Mouse (Mus musculus) forebrain, postnatal 0 days (tissue): ENCODE results near the gene Insyn1. TPM values are rescaled to one million over a fixed set of nuclear protein-coding genes. Genes with fewer than 3 reads are reported as not detected.

Experiments
- ATAC-seq: fragments of 200-750 bp; cut with Nextera tagmentation; 2 replicates; pipeline ENCODE4 v1.8.0; 2017; ENCODE audit warnings: mild to moderate bottlenecking, moderate library complexity
- DNase-seq: peaks from one replicate; pipeline ENCODE4 v3.0.0-alpha.2; 2015
- H3K27ac ChIP-seq: fragments of 300-500 bp; sonication (generic); 2 replicates; pipeline ENCODE4 v1.5.1; 2014; ENCODE audit warnings: low read depth, mild to moderate bottlenecking, antibody characterized with exemption, low read length, moderate library complexity, mixed read lengths
- H3K27me3 ChIP-seq: fragments of 300-500 bp; sonication (generic); 2 replicates; pipeline ENCODE4 v1.6.1; 2014; ENCODE audit warnings: mild to moderate bottlenecking, low read length, mixed read lengths; ENCODE audit not compliant: insufficient read depth
- H3K36me3 ChIP-seq: fragments of 300-500 bp; sonication (generic); 2 replicates; pipeline ENCODE4 v1.6.1; 2014; ENCODE audit warnings: mild to moderate bottlenecking, moderate library complexity; ENCODE audit not compliant: insufficient read depth
- H3K4me1 ChIP-seq: fragments of 300-500 bp; sonication (generic); 2 replicates; pipeline ENCODE4 v1.6.1; 2014; ENCODE audit warnings: antibody characterized with exemption; ENCODE audit not compliant: insufficient read depth
- H3K4me2 ChIP-seq: fragments of 300-500 bp; sonication (generic); 2 replicates; pipeline ENCODE4 v1.6.1; 2014; ENCODE audit warnings: low read depth, mild to moderate bottlenecking, moderate library complexity
- H3K4me3 ChIP-seq: fragments of 300-500 bp; sonication (generic); 2 replicates; pipeline ENCODE4 v1.5.1; 2014; ENCODE audit warnings: low read depth, low read length, mixed read lengths
- H3K9ac ChIP-seq: fragments of 300-500 bp; sonication (generic); 2 replicates; pipeline ENCODE4 v1.6.1; 2014; ENCODE audit warnings: mild to moderate bottlenecking
- H3K9me3 ChIP-seq: fragments of 300-500 bp; sonication (generic); 2 replicates; pipeline ENCODE4 v1.6.1; 2016; ENCODE audit warnings: low read length
- CTCF ChIP-seq: sonication (generic); IDR thresholded peaks from 2 replicates; pipeline ENCODE4 v1.5.1; 2016; ENCODE audit warnings: antibody characterized with exemption, control low read depth, low read depth
- WGBS: fragments of 180-500 bp; shearing (Covaris S2); extraction: QIAGEN DNeasy Blood & Tissue Kit; methylation state at CpG from one replicate; pipeline ENCODE4 v1.1.7; 2014; 5-methylcytosine and 5-hydroxymethylcytosine counted together
- polyA plus RNA-seq: library from polyadenylated mRNA; unstranded; fragments of >200 nt; fragmentation: Nextera tagmentation; extraction: Ambion mirVana; gene quantifications from 2 replicates; pipeline ENCODE4 v1.2.1, GENCODE M21; 2015
- total RNA-seq: library from RNA; depleted of rRNA; stranded (reverse); fragments of >200 nt; gene quantifications from 2 replicates; pipeline ENCODE4 v1.2.3, GENCODE M21; 2014

Insyn1 gene
- total and polyA plus RNA-seq, 2 experiments from 2014 or later: 6.0 to 65.3 TPM

DNA sequence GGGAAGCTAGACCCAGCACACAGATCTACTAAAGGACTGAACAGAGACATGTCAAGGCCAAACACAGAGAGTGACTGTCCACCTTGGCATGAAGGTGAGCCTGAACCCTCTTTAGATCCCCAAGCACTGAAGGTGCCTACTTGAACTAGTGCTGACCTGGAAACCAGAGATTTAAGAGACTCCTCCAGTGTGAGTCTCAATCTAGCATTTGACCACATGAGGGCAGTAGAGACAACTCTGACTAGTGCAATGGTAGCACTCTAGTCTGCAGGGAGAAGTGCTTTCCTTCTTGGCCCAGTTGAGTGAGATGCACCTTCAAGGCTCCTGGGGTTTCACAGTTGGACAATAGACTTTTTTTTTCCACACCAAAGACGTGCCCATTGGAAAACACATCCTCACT is 46.4 kb downstream of the Insyn1 start:
- Histone ChIP-seq H3K36me3 (peaks cover 29% of the 10 kb centered on the region), H3K27me3 (no peaks in the 10 kb centered on the region), H3K4me2 (no peak overlapping the region), H3K4me3 (no peak overlapping the region), H3K9me3 (no peaks in the 10 kb centered on the region), H3K27ac (no peak overlapping the region), H3K9ac (no peak overlapping the region), H3K4me1 (no peaks in the 10 kb centered on the region)
- peak; percentile 88 for TF ChIP-seq CTCF
- WGBS: 29% methylated on average over 1 of the region's 1 CpGs
- DNase-seq: peak; percentile 86
- ATAC-seq: peak; percentile 66

DNA sequence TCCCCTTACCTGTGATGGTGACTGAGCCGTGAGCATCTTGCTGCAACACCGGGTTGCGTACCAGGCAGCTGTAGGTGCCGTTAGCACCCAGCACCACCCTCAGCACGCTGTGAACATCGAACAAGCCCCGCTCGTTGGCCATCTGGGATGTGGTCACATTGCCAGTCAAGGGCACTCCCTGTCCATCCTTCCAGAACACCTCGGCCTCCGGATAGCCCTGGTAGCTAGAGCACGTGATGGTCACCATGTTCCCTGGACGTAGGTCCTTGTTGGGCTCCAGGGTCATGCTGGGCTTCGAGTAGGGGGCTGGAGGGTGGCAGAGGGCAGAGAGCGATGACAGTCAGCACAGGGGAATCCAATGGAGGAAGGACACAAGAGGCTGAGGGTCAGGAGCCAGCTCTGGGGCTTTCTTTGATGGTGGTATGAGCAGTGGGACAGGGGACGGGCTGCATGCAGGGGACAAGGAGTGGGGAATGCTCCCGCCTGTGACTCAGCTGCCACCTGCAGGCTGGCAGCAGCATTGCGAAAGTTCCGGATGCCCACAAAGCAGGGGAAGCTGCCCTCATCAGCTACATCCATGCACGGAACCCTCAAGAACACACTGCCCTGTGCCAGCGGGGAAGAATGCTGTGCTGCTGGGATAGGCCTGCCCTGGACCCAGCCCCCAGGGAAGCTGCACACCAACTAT is 47.2 kb downstream of the Insyn1 start:
- DNase-seq (peak; percentile 79), ATAC-seq (peak; percentile 69)
- H3K9me3 ChIP-seq: no peaks in the 10 kb centered on the region
- H3K36me3 ChIP-seq: peaks cover 21% of the 10 kb centered on the region
- H3K4me3 ChIP-seq: no peak overlapping the region
- no peak overlapping the region for H3K9ac ChIP-seq
- H3K4me1 ChIP-seq: no peaks in the 10 kb centered on the region
- peak; percentile 87 for TF ChIP-seq CTCF
- no peak overlapping the region for H3K27ac ChIP-seq
- WGBS: 78% methylated on average over 20 of the region's 20 CpGs
- H3K4me2 ChIP-seq: no peak overlapping the region
- no peaks in the 10 kb centered on the region for H3K27me3 ChIP-seq

DNA sequence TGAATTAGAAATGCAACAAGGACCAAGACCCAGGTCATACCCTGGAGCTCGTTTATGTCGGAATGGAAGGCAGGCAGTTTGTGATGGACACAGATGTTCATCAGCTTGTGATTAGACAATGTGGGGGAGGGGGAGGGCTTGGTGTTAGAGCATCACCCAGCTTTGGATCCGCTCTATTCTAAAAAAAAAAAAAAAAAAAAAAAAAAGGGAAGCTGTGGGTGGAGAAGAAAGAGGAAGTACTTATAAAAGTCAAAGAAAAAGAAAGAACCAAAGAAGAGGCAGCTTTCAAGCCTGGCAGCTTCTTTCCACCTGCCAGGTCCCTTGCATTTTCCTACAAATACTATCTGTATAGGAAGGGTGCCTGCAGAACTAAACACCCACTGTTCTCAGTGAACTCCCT is 49.4 kb downstream of the Insyn1 start:
- Histone ChIP-seq H3K4me3 (no peak overlapping the region), H3K4me2 (no peak overlapping the region), H3K27me3 (no peaks in the 10 kb centered on the region), H3K9me3 (no peaks in the 10 kb centered on the region), H3K36me3 (peaks cover 20% of the 10 kb centered on the region), H3K9ac (no peak overlapping the region), H3K27ac (no peak overlapping the region), H3K4me1 (no peaks in the 10 kb centered on the region)
- ATAC-seq (no peak), DNase-seq (no peak)
- 73% methylated on average over 3 of the region's 3 CpGs for WGBS
- TF ChIP-seq CTCF: no peak

- peak; percentile 64 for ATAC-seq
- peak; percentile 100 for TF ChIP-seq CTCF
These were observed 51.5 kb downstream of the Insyn1 start for GRCm38 (mm10) chr9:58539886-58540285.

DNA sequence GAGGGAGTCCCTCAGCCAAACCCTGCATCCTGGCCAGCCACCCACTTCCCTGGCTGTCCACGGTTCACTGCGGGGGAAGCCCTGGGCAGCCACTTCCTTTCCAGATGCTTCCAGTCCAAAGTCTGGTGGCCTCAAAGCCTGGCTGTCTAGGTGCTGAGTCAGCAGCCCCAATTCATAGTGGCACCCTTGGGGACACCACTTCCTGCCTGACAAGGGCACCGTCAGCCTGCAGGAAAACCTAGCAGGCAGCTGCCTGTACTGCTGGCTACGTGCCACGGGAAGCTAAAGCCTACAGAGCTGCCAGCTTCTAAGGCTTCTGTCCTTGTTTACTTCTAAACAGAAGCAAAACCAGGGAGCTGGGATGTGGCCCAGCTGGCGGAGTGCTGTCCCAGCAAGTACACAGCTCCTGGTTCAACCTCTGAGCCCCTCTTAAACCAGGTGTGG is 53.5 kb downstream of the Insyn1 start:
- 33% methylated on average over 6 of the region's 6 CpGs for WGBS
- ATAC-seq (peak; percentile 63), DNase-seq (peak; percentile 82)
- no peaks in the 10 kb centered on the region for H3K27me3 ChIP-seq
- 0 out of 2 replicates have a peak, but pooled peaks cover 1% of the 10 kb centered on the region for H3K4me1 ChIP-seq
- H3K9me3 ChIP-seq: no peaks in the 10 kb centered on the region
- H3K4me2 ChIP-seq: no peak overlapping the region
- no peak overlapping the region for H3K27ac ChIP-seq
- H3K4me3 ChIP-seq: no peak overlapping the region
- H3K9ac ChIP-seq: no peak overlapping the region
- H3K36me3 ChIP-seq: peaks cover 13% of the 10 kb centered on the region
- TF ChIP-seq CTCF: no peak

More at GRCm38 (mm10) chr9:58539886-58540285, 51.5 kb downstream of the Insyn1 start:
- no peak overlapping the region for H3K4me2 ChIP-seq
- 54% methylated on average over 5 of the region's 5 CpGs for WGBS
- H3K9me3 ChIP-seq: no peaks in the 10 kb centered on the region
- no peak overlapping the region for H3K27ac ChIP-seq
- peaks cover 20% of the 10 kb centered on the region for H3K36me3 ChIP-seq
- DNase-seq: peak; percentile 86
- no peaks in the 10 kb centered on the region for H3K4me1 ChIP-seq
- no peak overlapping the region for H3K4me3 ChIP-seq
- H3K27me3 ChIP-seq: no peaks in the 10 kb centered on the region
- no peak overlapping the region for H3K9ac ChIP-seq

- Histone ChIP-seq H3K4me2 (peak overlapping the region; percentile 35), H3K36me3 (no peaks in the 10 kb centered on the region), H3K4me3 (0 out of 2 replicates have a peak overlapping the region, but pooled peaks have one; percentile 16), H3K4me1 (0 out of 2 replicates have a peak, but pooled peaks cover 6% of the 10 kb centered on the region), H3K9ac (peak overlapping the region; percentile 28), H3K27ac (peak overlapping the region; percentile 72), H3K9me3 (no peaks in the 10 kb centered on the region), H3K27me3 (no peaks in the 10 kb centered on the region)
- WGBS: 49% methylated on average over 4 of the region's 4 CpGs
- DNase-seq: peak; percentile 55
- TF ChIP-seq CTCF: no peak
- ATAC-seq: peak; percentile 68
These were observed 56.5 kb downstream of the Insyn1 start for GRCm38 (mm10) chr9:58544879-58545324.

- TF ChIP-seq CTCF: no peak
- Histone ChIP-seq H3K27ac (peak overlapping the region; percentile 72), H3K4me2 (peak overlapping the region; percentile 35; the same call in 1 of the 2 replicates), H3K9ac (peak overlapping the region; percentile 28; the same call in 1 of the 2 replicates), H3K36me3 (no peaks in the 10 kb centered on the region), H3K4me3 (no peak overlapping the region), H3K4me1 (0 out of 2 replicates have a peak, but pooled peaks cover 6% of the 10 kb centered on the region), H3K9me3 (no peaks in the 10 kb centered on the region), H3K27me3 (no peaks in the 10 kb centered on the region)
- ATAC-seq (no peak), DNase-seq (no peak)
- WGBS: 69% methylated on average over 6 of the region's 6 CpGs
These were observed 57.0 kb downstream of the Insyn1 start for GRCm38 (mm10) chr9:58545428-58545827.
